Mouse (Mus musculus) left cerebral cortex, adult 2 months (tissue): ENCODE measurements around the gene Ogdhl. TPM values are rescaled to one million over a fixed set of nuclear protein-coding genes. Genes with fewer than 3 reads are reported as not detected.

ENCODE experiments used
- DNase-seq, 2 experiments: peaks; one replicate each; pipeline ENCODE4 v3.0.0; 2021 to 2022; ENCODE audit warnings: low spot score in 2 of 2, mixed read lengths in 1 of 2; ENCODE audit errors: extremely low spot score in 1 of 2
- H3K27ac ChIP-seq: fragments of 200-600 bp; 2 replicates; pipeline ENCODE4 v1.8.1; 2022
- H3K4me3 ChIP-seq: fragments of 200-600 bp; 2 replicates; pipeline ENCODE4 v1.8.1; 2022
- CTCF ChIP-seq: fragments of 200-600 bp; IDR thresholded peaks from 2 replicates; pipeline ENCODE4 v1.8.1; 2022; ENCODE audit warnings: antibody characterized with exemption, mild to moderate bottlenecking, moderate library complexity
- intact Hi-C: fragments of 180-260 bp; cut with DNase I; formaldehyde crosslinking; loops from one replicate; pipeline ENCODE4 v1.15.1; 2025
- long read RNA-seq, 2 experiments: library from polyadenylated mRNA; stranded (forward); transcript quantifications; one replicate each; pipeline ENCODE4 v2.0.0; 2021; ENCODE audit warnings: borderline mapping rate in 2 of 2
- total RNA-seq, 2 experiments: library from RNA; stranded (reverse); gene quantifications; 2 replicates each; pipeline ENCODE4 v1.2.3; 2021

Ogdhl gene
- 100 to 1,000 TPM; 110 to 114 TPM for total RNA-seq
- long read RNA-seq, experiment 1, transcript Ogdhl-203 (24 exons, 3,723 nt) = major isoform, 139 of 212 reads
- long read RNA-seq, experiment 1, partial matches to known transcripts = 37 of 212 reads
- long read RNA-seq, experiment 1, other reads (novel, unspliced or antisense) = 36 of 212 reads
- long read RNA-seq, experiment 2, transcript Ogdhl-203 (24 exons, 3,723 nt) = major isoform, 103 of 156 reads
- long read RNA-seq, experiment 2, partial matches to known transcripts = 25 of 156 reads
- long read RNA-seq, experiment 2, other reads (novel, unspliced or antisense) = 28 of 156 reads

- TF ChIP-seq CTCF = no peak
- peak; percentile 79 to 81 for DNase-seq
- H3K27ac ChIP-seq = peak within 1 kb of the TSS; percentile 89
- H3K4me3 ChIP-seq = peak within 1 kb of the TSS; percentile 75
- intact Hi-C loops = loop anchor here (5.0 kb wide), 1 partner anchor 150 kb away; no protein-coding TSS in a partner anchor
Observed at GRCm38 (mm10) chr14:32321732-32322685, at the start of gene Ogdhl. TSS of gene Ogdhl (plus strand) at chr14:32322019.

- no peak for TF ChIP-seq CTCF
- intact Hi-C loops = no loop called here
- peak overlapping the region; percentile 78 for H3K27ac ChIP-seq
Observed at GRCm38 (mm10) chr14:32301622-32302021, 20.2 kb upstream of the Ogdhl start.

GRCm38 (mm10) chr14:32302423-32302822, 19.4 kb upstream of the Ogdhl start:
- peak overlapping the region; percentile 78 for H3K27ac ChIP-seq

More at GRCm38 (mm10) chr14:32301622-32302021, 20.2 kb upstream of the Ogdhl start:
- DNase-seq = peak in 1 of 2 experiments; percentile 32
- H3K4me3 ChIP-seq = no peak overlapping the region

GRCm38 (mm10) chr14:32304921-32305320, 16.9 kb upstream of the Ogdhl start:
- intact Hi-C loops = no loop called here
- H3K4me3 ChIP-seq = no peak overlapping the region
- H3K27ac ChIP-seq = no peak overlapping the region
- TF ChIP-seq CTCF = no peak
- DNase-seq = no peak

More at GRCm38 (mm10) chr14:32302423-32302822, 19.4 kb upstream of the Ogdhl start:
- no peak for DNase-seq
- TF ChIP-seq CTCF = no peak
- no peak overlapping the region for H3K4me3 ChIP-seq
- intact Hi-C loops = no loop called here

- H3K4me3 ChIP-seq = no peak overlapping the region
- peak; percentile 72 to 76 for DNase-seq
- intact Hi-C loops = no loop called here
- H3K27ac ChIP-seq = no peak overlapping the region
- peak; percentile 70 for TF ChIP-seq CTCF
Observed at GRCm38 (mm10) chr14:32309876-32310275, 11.9 kb upstream of the Ogdhl start.

- Histone ChIP-seq H3K27ac (no peak overlapping the region), H3K4me3 (no peak overlapping the region)
- no peak for DNase-seq
- no peak for TF ChIP-seq CTCF
- intact Hi-C loops = no loop called here
Observed at GRCm38 (mm10) chr14:32311381-32312035, 10.3 kb upstream of the Ogdhl start.

- no peak for DNase-seq
- TF ChIP-seq CTCF = no peak
- no peak overlapping the region for H3K27ac ChIP-seq
- H3K4me3 ChIP-seq = no peak overlapping the region
- intact Hi-C loops = no loop called here
Observed at GRCm38 (mm10) chr14:32317822-32318221, 4.0 kb upstream of the Ogdhl start.

- Histone ChIP-seq H3K27ac (peak overlapping the region; percentile 89; the same call in 1 of the 2 replicates), H3K4me3 (no peak overlapping the region)
- TF ChIP-seq CTCF = no peak
- intact Hi-C loops = loop anchor here (5.0 kb wide), 1 partner anchor 149 kb away; no protein-coding TSS in a partner anchor
- no peak for DNase-seq
Observed at GRCm38 (mm10) chr14:32323221-32323620, 1.4 kb downstream of the Ogdhl start.

- Histone ChIP-seq H3K4me3 (no peak overlapping the region), H3K27ac (no peak overlapping the region)
- no peak for DNase-seq
- TF ChIP-seq CTCF = no peak
- intact Hi-C loops = no loop called here
Observed at GRCm38 (mm10) chr14:32327366-32327765, 5.5 kb downstream of the Ogdhl start.

GRCm38 (mm10) chr14:32332515-32333445, 11.0 kb downstream of the Ogdhl start:
- H3K4me3 ChIP-seq = no peak overlapping the region
- no peak for DNase-seq
- TF ChIP-seq CTCF = no peak
- no peak overlapping the region for H3K27ac ChIP-seq
- intact Hi-C loops = no loop called here

GRCm38 (mm10) chr14:32336021-32336420, 14.2 kb downstream of the Ogdhl start:
- Histone ChIP-seq H3K4me3 (no peak overlapping the region), H3K27ac (no peak overlapping the region)
- intact Hi-C loops = no loop called here
- no peak for TF ChIP-seq CTCF
- DNase-seq = no peak
